Mouse (Mus musculus) heart, postnatal 0 days (tissue): ENCODE measurements around the gene Antxr2.

Experiments
- CTCF ChIP-seq: IDR thresholded peaks from 2 replicates; pipeline ENCODE4 v1.5.1; 2016; ENCODE audit warnings: antibody characterized with exemption, control low read depth, low read depth
- EP300 ChIP-seq: IDR thresholded peaks from 2 replicates; pipeline ENCODE4 v1.6.1; 2016; ENCODE audit warnings: antibody characterized with exemption, low read depth

GRCm38 (mm10) chr5:97899321-97899720 is 131.5 kb downstream of the Antxr2 start:
- TF ChIP-seq CTCF: no peak
- TF ChIP-seq EP300: no peak
